9 mouse cellular contexts compared by ENCODE assay signal in genomic region chr6:40689180-40689579, GRCm38 (mm10).
DNase-seq lines count a peak whose midpoint lies in the region; ATAC-seq and TF ChIP-seq lines count a peak whose summit lies in the region.
"Had no signal": no experiment of that assay in that cellular context is flagged by ENCODE, and none has a peak within 500 bp of the region (broad histone marks: within the 10 kb centered on the region; RNA-seq: fewer than 3 reads in every experiment).

No protein-coding gene starts in this region.

- H3K4me1 ChIP-seq in heart, postnatal 0 days (ENCODE audit: control insufficient read depth, insufficient read depth) = no peaks in the 10 kb centered on the region
- no peaks in the 10 kb centered on the region for H3K4me1 ChIP-seq in forebrain, embryonic 12.5 days
- H3K4me1 ChIP-seq in intestine, embryonic 16.5 days (ENCODE audit: control insufficient read depth, insufficient read depth, low read length) = no peaks in the 10 kb centered on the region

- intact Hi-C loops in heart, postnatal 25 days (cut with DNase I) = loop anchor here (1.0 to 5.0 kb wide), 2 partner anchors 71 to 207 kb away; no protein-coding TSS in a partner anchor
- intact Hi-C loops in left cerebral cortex, postnatal 25 days (cut with DNase I) = loop anchor here (1.0 kb wide), 2 partner anchors 71 to 209 kb away; no protein-coding TSS in a partner anchor

- TF ChIP-seq CTCF in heart, postnatal 0 days (IDR thresholded peaks at IDR 0.05; ENCODE audit: low read depth) = peak; percentile 76
- TF ChIP-seq CTCF in brain, embryonic 14.5 days (IDR thresholded peaks at IDR 0.05; ENCODE audit: borderline replicate concordance, extremely low read depth, insufficient read depth, insufficient read length) = peak; percentile 68; the same call in 1 of the 2 replicates

- no peak overlapping the region for H3K4me3 ChIP-seq in heart, postnatal 0 days (ENCODE audit: low read depth, low read length)
- no peak overlapping the region for H3K4me3 ChIP-seq in forebrain, embryonic 12.5 days (replicated peaks)
- H3K4me3 ChIP-seq in intestine, embryonic 16.5 days (ENCODE audit: low read length) = no peak overlapping the region
- H3K4me3 ChIP-seq: megakaryocyte, embryonic 14.5 days had no signal

- peak; percentile 53 for DNase-seq in heart, postnatal 0 days (ENCODE audit: low spot score)
- DNase-seq in heart, postnatal 25 days (ENCODE audit: low spot score) = no peak
- DNase-seq in brain, embryonic 14.5 days (ENCODE audit: low read depth) = peak; percentile 90
- peak; percentile 65 to 86 for DNase-seq in left cerebral cortex, postnatal 25 days (ENCODE audit: low spot score in 2 of 2)
- DNase-seq in naive thymus-derived CD4-positive, alpha-beta T cell, adult 2 months (ENCODE audit: low read depth) = peak; percentile 65
- no peak for DNase-seq in spleen, postnatal 10 days (ENCODE audit: low spot score in 2 of 2)

- ATAC-seq in heart, postnatal 0 days (ENCODE audit: insufficient read depth, low read depth) = no peak
- peak; percentile 46; the same call in 1 of the 2 replicates for ATAC-seq in forebrain, embryonic 12.5 days (ENCODE audit: low FRiP score)
- peak; percentile 62 for ATAC-seq in intestine, embryonic 16.5 days

- TF ChIP-seq EP300 in heart, postnatal 0 days (IDR thresholded peaks at IDR 0.05; ENCODE audit: low read depth) = no peak

- no peak for TF ChIP-seq POLR2A in brain, embryonic 14.5 days (IDR thresholded peaks at IDR 0.05; ENCODE audit: borderline replicate concordance, extremely low read depth, insufficient read depth, insufficient read length, poor library complexity, severe bottlenecking)

- WGBS in heart, postnatal 0 days = 2% methylated on average over 5 of the region's 5 CpGs
- 10% methylated on average over 5 of the region's 5 CpGs for WGBS in forebrain, embryonic 12.5 days
- 5% methylated on average over 5 of the region's 5 CpGs for WGBS in intestine, embryonic 16.5 days

- H3K27ac ChIP-seq in heart, postnatal 0 days (ENCODE audit: low read depth) = no peak overlapping the region
- H3K27ac ChIP-seq in forebrain, embryonic 12.5 days = no peak overlapping the region
- H3K27ac ChIP-seq in intestine, embryonic 16.5 days (ENCODE audit: low read length) = no peak overlapping the region

- H3K36me3 ChIP-seq in heart, postnatal 0 days (replicated peaks; ENCODE audit: control insufficient read depth, insufficient read depth, low read length) = no peaks in the 10 kb centered on the region
- H3K36me3 ChIP-seq in forebrain, embryonic 12.5 days (replicated peaks) = no peaks in the 10 kb centered on the region
- H3K36me3 ChIP-seq in intestine, embryonic 16.5 days (ENCODE audit: control insufficient read depth, insufficient read depth, low read length) = 0 out of 2 replicates have a peak, but pooled peaks cover 3% of the 10 kb centered on the region

- no peaks in the 10 kb centered on the region for H3K9me3 ChIP-seq in heart, postnatal 0 days (replicated peaks; ENCODE audit: control insufficient read depth, low read length)
- no peaks in the 10 kb centered on the region for H3K9me3 ChIP-seq in forebrain, embryonic 12.5 days
- no peaks in the 10 kb centered on the region for H3K9me3 ChIP-seq in intestine, embryonic 16.5 days (ENCODE audit: control insufficient read depth, low read length)
- H3K9me3 ChIP-seq: megakaryocyte, embryonic 14.5 days had no signal

- H3K9ac ChIP-seq in heart, postnatal 0 days (replicated peaks; ENCODE audit: low read depth, low read length) = no peak overlapping the region
- H3K9ac ChIP-seq in forebrain, embryonic 12.5 days = no peak overlapping the region
- no peak overlapping the region for H3K9ac ChIP-seq in intestine, embryonic 16.5 days (ENCODE audit: low read depth, low read length)

- no peaks in the 10 kb centered on the region for H3K27me3 ChIP-seq in heart, postnatal 0 days (ENCODE audit: control insufficient read depth, insufficient read depth, low read length)
- no peaks in the 10 kb centered on the region for H3K27me3 ChIP-seq in forebrain, embryonic 12.5 days
- no peaks in the 10 kb centered on the region for H3K27me3 ChIP-seq in intestine, embryonic 16.5 days (replicated peaks; ENCODE audit: control insufficient read depth, insufficient read depth, low read length)
- H3K27me3 ChIP-seq: megakaryocyte, embryonic 14.5 days had no signal

- H3K4me2 ChIP-seq in heart, postnatal 0 days (ENCODE audit: low read depth, low read length) = no peak overlapping the region
- no peak overlapping the region for H3K4me2 ChIP-seq in forebrain, embryonic 12.5 days
- H3K4me2 ChIP-seq in intestine, embryonic 16.5 days (ENCODE audit: low read depth, low read length) = no peak overlapping the region

Comparison
In these comparisons a context has a peak if more than half of its experiments do, and no peak if none do; other contexts are left out.
1. DNase-seq: peak in heart, postnatal 0 days (single experiment), brain, embryonic 14.5 days (single experiment), left cerebral cortex, postnatal 25 days (2 of 2) and naive thymus-derived CD4-positive, alpha-beta T cell, adult 2 months (single experiment); none in heart, postnatal 25 days (single experiment) and spleen, postnatal 10 days (0 of 2).